Mouse (Mus musculus): ENCODE measurements around the gene Zfp871. TPM values are rescaled to one million over a fixed set of nuclear protein-coding genes. Genes with fewer than 3 reads are reported as not detected.

Gene Zfp871
- polyA plus RNA-seq (2016; fragmentation: Nextera tagmentation; extraction: Ambion mirVana), result 15.4 and 16.4 TPM in 2 replicates

DNA sequence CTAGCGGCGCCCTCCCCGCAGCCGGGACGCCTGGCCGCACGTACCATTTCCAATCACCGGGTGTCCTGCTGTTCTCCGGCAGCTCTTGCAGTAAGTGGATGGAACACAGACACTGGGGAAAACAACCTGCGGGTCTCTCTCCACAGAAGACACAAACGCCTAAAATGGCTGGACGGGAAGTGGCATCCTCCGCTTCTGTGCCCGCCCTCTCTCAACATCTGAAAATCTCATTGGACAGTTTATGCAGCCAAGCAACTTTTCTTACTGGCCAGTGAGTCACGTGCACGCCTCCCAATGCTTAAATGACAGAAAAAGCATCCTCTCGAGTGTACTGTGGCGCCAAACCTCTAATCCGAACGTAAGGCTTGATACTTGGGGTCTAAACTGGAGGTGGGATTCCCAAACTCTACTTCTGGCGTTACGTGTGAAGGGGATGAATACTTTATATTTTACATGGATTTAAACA is at the start of gene Zfp871:
Zfp871 (minus strand) TSS at position 194 of the 466 bp plus-strand sequence.
- no peaks in the 10 kb centered on the region for H3K9me3 ChIP-seq (replicated peaks)
- ATAC-seq, result peak; percentile 96
- peak within 1 kb of the TSS; percentile 89 for H3K9ac ChIP-seq
- peak within 1 kb of the TSS; percentile 83 for H3K4me3 ChIP-seq
- peaks cover 36% of the 10 kb centered on the region for H3K36me3 ChIP-seq
- H3K27me3 ChIP-seq (replicated peaks), result no peaks in the 10 kb centered on the region
- peaks cover 30% of the 10 kb centered on the region for H3K4me1 ChIP-seq
- 0% methylated on average over 22 of the region's 22 CpGs for WGBS (ENCODE audit: insufficient replicate concordance)
- H3K27ac ChIP-seq, result peak within 1 kb of the TSS; percentile 94
- peak within 1 kb of the TSS; percentile 75 for H3K4me2 ChIP-seq

- Histone ChIP-seq H3K27ac (no peak overlapping the region), H3K9me3 (replicated peaks) (no peaks in the 10 kb centered on the region), H3K36me3 (peaks cover 10% of the 10 kb centered on the region), H3K27me3 (replicated peaks) (no peaks in the 10 kb centered on the region), H3K4me2 (peak overlapping the region; percentile 69), H3K4me1 (peaks cover 9% of the 10 kb centered on the region), H3K9ac (no peak overlapping the region), H3K4me3 (peak overlapping the region; percentile 72)
- 32% methylated on average over 3 of the region's 3 CpGs for WGBS (ENCODE audit: insufficient replicate concordance)
- ATAC-seq, result no peak
Observed at GRCm38 (mm10) chr17:32830418-32830782, 42.3 kb upstream of the Zfp871 start.

DNA sequence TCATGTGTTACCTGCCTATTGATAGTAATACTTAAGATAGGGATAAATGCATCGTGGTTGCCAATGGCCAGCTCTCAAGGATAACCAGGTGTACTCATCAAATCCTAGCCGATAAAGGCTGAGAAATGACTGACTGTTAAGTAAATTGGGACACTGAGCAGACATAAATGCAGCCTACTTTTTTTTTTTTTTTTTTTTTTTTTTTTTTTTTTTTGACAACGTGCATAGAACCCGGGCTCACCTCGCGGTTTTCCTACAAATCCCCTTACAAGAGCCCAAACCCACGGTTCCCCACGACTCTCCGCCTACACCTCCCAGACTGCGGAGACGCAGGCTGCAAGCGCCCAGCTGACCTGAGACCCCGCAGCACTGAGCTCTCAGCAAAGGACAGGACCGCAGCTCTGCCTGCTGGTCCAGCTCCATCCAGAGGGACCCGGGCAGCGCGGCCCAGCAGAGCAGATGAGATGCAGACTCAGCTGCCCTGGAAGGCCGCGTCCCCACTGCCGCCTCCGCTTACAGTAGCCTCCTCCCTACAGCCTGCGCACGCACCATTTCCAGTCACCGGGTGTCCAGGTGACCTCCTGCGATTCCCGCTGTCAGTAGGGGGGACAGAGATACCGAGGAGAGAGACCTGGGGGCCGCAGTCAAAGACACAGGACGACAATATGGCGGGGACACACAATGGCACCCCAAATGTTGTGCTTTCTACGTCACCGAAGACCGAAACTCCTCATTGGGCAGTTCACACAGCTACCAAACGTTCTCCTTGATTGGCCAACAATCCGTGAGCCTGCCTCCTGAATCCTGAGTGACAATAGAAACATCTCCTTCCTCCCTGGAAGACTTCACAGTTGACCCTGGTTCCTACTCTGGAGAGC is 41.7 kb upstream of the Zfp871 start, which contains the start of gene Zfp799:
Zfp799 (minus strand) TSS at position 722 of the 878 bp plus-strand sequence.
- peak within 1 kb of the TSS; percentile 74 for H3K9ac ChIP-seq
- peak within 1 kb of the TSS; percentile 69 for H3K4me2 ChIP-seq
- peak within 1 kb of the TSS; percentile 72 for H3K4me3 ChIP-seq
- no peaks in the 10 kb centered on the region for H3K9me3 ChIP-seq (replicated peaks)
- peak; percentile 92 for ATAC-seq
- peaks cover 9% of the 10 kb centered on the region for H3K4me1 ChIP-seq
- 0 out of 2 replicates have a peak within 1 kb of the TSS, but pooled peaks have one; percentile 33 for H3K27ac ChIP-seq
- WGBS (ENCODE audit: insufficient replicate concordance), result 2% methylated on average over 35 of the region's 35 CpGs
- H3K36me3 ChIP-seq, result peaks cover 14% of the 10 kb centered on the region
- H3K27me3 ChIP-seq (replicated peaks), result no peaks in the 10 kb centered on the region

DNA sequence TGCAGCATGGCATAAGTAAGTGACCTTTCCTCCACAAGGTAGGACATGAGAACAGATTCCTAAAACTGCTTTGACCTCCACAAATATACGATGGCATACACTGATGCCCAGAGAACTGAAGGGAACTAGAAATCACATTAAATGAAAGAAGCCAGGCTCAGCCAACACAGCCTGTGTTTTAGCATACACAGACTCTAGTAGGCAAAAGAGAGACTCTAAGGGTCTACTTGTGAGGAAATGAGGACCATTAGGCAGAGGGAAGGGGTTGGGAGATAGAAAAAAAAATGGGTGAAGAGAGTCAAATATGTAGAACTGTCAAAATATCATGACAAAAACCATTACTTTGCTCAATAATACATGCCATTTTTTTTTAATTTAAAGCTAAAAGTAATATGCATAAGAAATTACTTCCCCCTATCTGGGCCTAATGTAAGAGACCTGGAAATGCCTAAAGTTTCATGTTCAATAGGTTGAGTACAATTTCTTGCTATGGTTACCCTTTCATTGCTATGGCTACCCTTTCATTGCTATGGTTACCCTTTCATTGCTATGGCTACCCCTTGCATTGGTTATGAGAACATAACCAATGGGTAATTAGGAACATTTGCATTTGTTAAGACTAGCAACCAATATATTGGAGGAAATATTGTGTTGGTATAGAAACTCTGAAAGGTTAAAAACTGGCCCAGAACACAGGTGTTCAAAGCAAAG is 28.1 kb upstream of the Zfp871 start:
- no peaks in the 10 kb centered on the region for H3K9me3 ChIP-seq (replicated peaks)
- no peaks in the 10 kb centered on the region for H3K27me3 ChIP-seq (replicated peaks)
- 77% methylated on average over 1 of the region's 1 CpGs for WGBS (ENCODE audit: insufficient replicate concordance)
- no peak overlapping the region for H3K9ac ChIP-seq
- no peak overlapping the region for H3K4me3 ChIP-seq
- H3K4me1 ChIP-seq, result no peaks in the 10 kb centered on the region
- no peak overlapping the region for H3K27ac ChIP-seq
- peaks cover 38% of the 10 kb centered on the region for H3K36me3 ChIP-seq
- ATAC-seq, result no peak
- H3K4me2 ChIP-seq, result no peak overlapping the region

DNA sequence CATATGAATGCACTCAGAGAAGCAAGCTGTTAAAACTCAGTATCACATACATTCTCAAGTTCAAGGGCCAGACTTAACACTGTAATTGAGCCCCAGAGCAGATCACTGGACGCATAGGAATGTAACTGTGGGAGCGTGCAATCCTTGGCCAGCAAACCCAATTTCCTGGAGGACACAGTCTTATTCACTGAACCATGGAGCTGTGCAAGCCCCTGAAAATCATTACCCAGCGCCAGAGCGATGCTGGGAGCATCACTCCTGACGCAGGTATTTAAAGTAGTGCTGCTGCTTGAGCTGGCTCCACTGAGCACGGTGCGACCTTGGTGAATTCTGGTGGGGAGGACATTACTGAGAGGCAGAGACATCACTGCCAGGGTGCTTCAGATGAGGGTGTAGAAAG is 26.0 kb upstream of the Zfp871 start:
- Histone ChIP-seq H3K4me2 (no peak overlapping the region), H3K4me1 (no peaks in the 10 kb centered on the region), H3K27me3 (replicated peaks) (peaks cover 16% of the 10 kb centered on the region), H3K27ac (no peak overlapping the region), H3K9ac (no peak overlapping the region), H3K4me3 (no peak overlapping the region), H3K9me3 (replicated peaks) (no peaks in the 10 kb centered on the region), H3K36me3 (peaks cover 20% of the 10 kb centered on the region)
- 78% methylated on average over 7 of the region's 7 CpGs for WGBS (ENCODE audit: insufficient replicate concordance)
- no peak for ATAC-seq

- Histone ChIP-seq H3K9me3 (replicated peaks) (no peaks in the 10 kb centered on the region), H3K27me3 (replicated peaks) (peaks cover 31% of the 10 kb centered on the region), H3K4me3 (no peak overlapping the region), H3K27ac (no peak overlapping the region), H3K4me1 (no peaks in the 10 kb centered on the region), H3K9ac (no peak overlapping the region), H3K36me3 (0 out of 2 replicates have a peak, but pooled peaks cover 1% of the 10 kb centered on the region), H3K4me2 (no peak overlapping the region)
- ATAC-seq, result no peak
- WGBS (ENCODE audit: insufficient replicate concordance), result 24% methylated on average over 1 of the region's 1 CpGs
Observed at GRCm38 (mm10) chr17:32810648-32811047, 22.6 kb upstream of the Zfp871 start.

GRCm38 (mm10) chr17:32809544-32810374 is 21.7 kb upstream of the Zfp871 start, which contains the start of gene Zfp811:
Zfp811 (minus strand) TSS chr17:32809931.
- peak within 1 kb of the TSS; percentile 39 for H3K4me3 ChIP-seq
- H3K9me3 ChIP-seq (replicated peaks), result no peaks in the 10 kb centered on the region
- no peaks in the 10 kb centered on the region for H3K4me1 ChIP-seq
- H3K4me2 ChIP-seq, result peak within 1 kb of the TSS; percentile 32
- no peaks in the 10 kb centered on the region for H3K36me3 ChIP-seq
- H3K9ac ChIP-seq, result no peak within 1 kb of the TSS
- ATAC-seq, result no peak
- H3K27me3 ChIP-seq (replicated peaks), result peaks cover 31% of the 10 kb centered on the region
- 3% methylated on average over 17 of the region's 17 CpGs for WGBS (ENCODE audit: insufficient replicate concordance)
- H3K27ac ChIP-seq, result no peak within 1 kb of the TSS

DNA sequence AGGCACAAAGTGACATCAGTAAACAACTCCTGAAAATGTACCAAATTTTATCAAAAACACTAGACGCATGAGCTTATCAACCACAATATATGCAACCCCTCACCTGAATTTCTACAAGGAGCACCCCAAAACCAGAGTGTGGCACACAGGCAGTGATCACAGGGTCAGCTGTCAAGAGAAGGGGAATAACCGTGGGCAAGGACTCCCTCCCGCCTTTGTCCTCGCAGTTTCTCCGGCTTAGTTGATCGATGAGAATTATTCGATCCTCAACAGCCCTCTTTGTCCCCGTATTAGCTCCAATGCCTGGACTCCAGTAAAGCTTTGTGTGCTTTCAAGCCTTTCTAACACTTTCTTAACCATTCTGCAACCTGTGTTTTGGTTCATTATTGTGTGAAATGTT is 20.8 kb upstream of the Zfp871 start:
- H3K9ac ChIP-seq, result no peak overlapping the region
- no peaks in the 10 kb centered on the region for H3K36me3 ChIP-seq
- ATAC-seq, result no peak
- peak overlapping the region; percentile 32 for H3K4me2 ChIP-seq
- H3K27me3 ChIP-seq (replicated peaks), result peaks cover 31% of the 10 kb centered on the region
- H3K27ac ChIP-seq, result no peak overlapping the region
- no peak overlapping the region for H3K4me3 ChIP-seq
- no peaks in the 10 kb centered on the region for H3K4me1 ChIP-seq
- 23% methylated on average over 8 of the region's 8 CpGs for WGBS (ENCODE audit: insufficient replicate concordance)
- no peaks in the 10 kb centered on the region for H3K9me3 ChIP-seq (replicated peaks)

- no peak overlapping the region for H3K27ac ChIP-seq
- H3K36me3 ChIP-seq, result peaks cover 25% of the 10 kb centered on the region
- H3K4me2 ChIP-seq, result peak overlapping the region; percentile 75
- no peaks in the 10 kb centered on the region for H3K27me3 ChIP-seq (replicated peaks)
- 66% methylated on average over 8 of the region's 8 CpGs for WGBS (ENCODE audit: insufficient replicate concordance)
- H3K9ac ChIP-seq, result no peak overlapping the region
- H3K4me1 ChIP-seq, result peaks cover 28% of the 10 kb centered on the region
- ATAC-seq, result no peak
- 0 out of 2 replicates have a peak overlapping the region, but pooled peaks have one; percentile 83 for H3K4me3 ChIP-seq
- H3K9me3 ChIP-seq (replicated peaks), result no peaks in the 10 kb centered on the region
Observed at GRCm38 (mm10) chr17:32789244-32789643, 1.2 kb upstream of the Zfp871 start.

DNA sequence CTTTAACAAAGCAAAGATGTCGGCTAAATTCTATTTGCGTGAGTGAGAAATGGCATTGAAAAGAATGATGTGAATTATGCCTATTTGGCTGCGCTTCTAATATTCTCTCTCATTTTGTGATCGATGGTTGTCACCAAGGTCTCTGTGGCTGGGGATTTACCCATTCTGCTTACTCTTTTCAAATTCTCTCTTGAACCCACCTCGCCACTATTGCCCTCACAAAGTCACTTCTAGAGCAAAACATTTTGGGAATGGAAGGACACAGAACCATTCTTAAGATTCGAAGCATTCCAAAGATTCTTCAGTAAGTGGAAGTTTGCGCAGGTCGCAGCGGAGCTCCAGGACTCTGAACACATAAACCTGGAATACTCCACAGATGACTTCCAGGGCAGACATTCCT is 489 bp upstream of the Zfp871 start:
- WGBS (ENCODE audit: insufficient replicate concordance), result 11% methylated on average over 9 of the region's 9 CpGs
- Histone ChIP-seq H3K9me3 (replicated peaks) (no peaks in the 10 kb centered on the region), H3K9ac (peak overlapping the region; percentile 89), H3K27ac (no peak overlapping the region), H3K27me3 (replicated peaks) (no peaks in the 10 kb centered on the region), H3K4me2 (peak overlapping the region; percentile 75), H3K36me3 (peaks cover 32% of the 10 kb centered on the region), H3K4me3 (peak overlapping the region; percentile 83), H3K4me1 (peaks cover 28% of the 10 kb centered on the region)
- ATAC-seq, result no peak

DNA sequence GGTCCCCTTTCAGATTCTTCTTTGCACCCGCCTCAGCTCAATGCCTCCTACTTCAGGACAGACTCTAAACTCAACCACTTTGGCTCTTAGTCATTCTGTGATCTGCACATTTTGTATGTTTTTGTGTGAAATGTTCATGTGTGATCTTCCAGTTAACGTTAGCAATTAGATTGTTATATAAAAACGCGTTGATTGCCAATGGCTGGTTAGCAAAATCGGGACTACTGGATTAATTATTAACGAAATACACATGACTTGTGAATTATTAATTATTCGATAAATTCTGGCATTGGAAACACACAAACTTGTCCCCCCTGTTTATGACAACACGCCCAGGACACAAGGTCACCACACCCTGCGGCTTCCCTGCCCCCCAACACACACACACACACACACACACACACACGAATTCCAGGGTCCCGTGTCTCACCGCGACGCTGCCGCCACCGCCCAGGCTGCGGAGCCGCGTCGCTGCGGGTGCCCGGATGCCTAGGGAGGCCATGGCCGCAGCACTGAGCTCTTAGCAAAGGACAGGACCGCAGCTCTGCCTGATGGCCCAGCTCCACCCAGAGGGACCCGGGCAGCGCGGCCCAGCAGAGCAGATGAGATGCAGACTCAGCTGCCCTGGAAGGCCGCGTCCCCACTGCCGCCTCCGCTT is 522 bp downstream of the Zfp871 start:
- H3K4me2 ChIP-seq, result peak overlapping the region; percentile 75
- H3K36me3 ChIP-seq, result peaks cover 42% of the 10 kb centered on the region
- H3K4me3 ChIP-seq, result peak overlapping the region; percentile 83
- ATAC-seq, result peak; percentile 92
- H3K4me1 ChIP-seq, result peaks cover 30% of the 10 kb centered on the region
- peak overlapping the region; percentile 94 for H3K27ac ChIP-seq
- WGBS (ENCODE audit: insufficient replicate concordance), result 1% methylated on average over 31 of the region's 31 CpGs
- no peaks in the 10 kb centered on the region for H3K9me3 ChIP-seq (replicated peaks)
- H3K9ac ChIP-seq, result peak overlapping the region; percentile 89
- H3K27me3 ChIP-seq (replicated peaks), result no peaks in the 10 kb centered on the region
